ENCODE assay signal across 19 mouse cellular contexts in the genomic region with DNA sequence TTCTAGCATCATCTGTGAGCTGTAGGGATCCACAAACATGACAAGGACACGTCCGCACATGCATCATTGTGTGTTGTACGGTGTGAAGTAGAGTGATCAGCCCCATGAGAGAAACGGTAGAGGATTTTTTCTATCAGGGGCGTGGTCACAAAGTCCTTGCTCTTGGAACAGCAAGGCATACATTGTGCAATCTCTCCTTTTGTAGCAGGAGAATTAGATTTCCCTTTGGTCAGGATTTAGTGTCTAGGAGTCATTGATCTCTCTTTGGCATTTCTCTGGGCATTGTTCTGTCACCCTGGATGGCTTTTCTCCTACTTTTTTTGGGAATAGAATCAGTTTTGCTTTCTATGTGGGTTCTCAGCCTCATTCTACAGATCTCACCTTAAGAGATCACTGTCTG.
"Had no signal": no experiment of that assay in that cellular context is flagged by ENCODE, and none has a peak within 500 bp of the region (broad histone marks: within the 10 kb centered on the region; RNA-seq: fewer than 3 reads in every experiment).

No protein-coding gene starts in this region.

- H3K4me3 ChIP-seq: midbrain, embryonic 10.5 days; midbrain, embryonic 12.5 days; myocyte; neural tube, embryonic 13.5 days; neural tube, embryonic 15.5 days had no signal

- DNase-seq: lung, adult 18-20 months; lung, embryonic 14.5 days; lung, postnatal 10 days; lung, postnatal 4 days; midbrain, embryonic 14.5 days; retina, postnatal 1 day; right cerebral cortex, adult 18-20 months; right cerebral cortex, postnatal 25 days; right cerebral cortex, postnatal 4 days; spleen, adult 18-20 months; thymus, adult 18-20 months; thymus, postnatal 14 days; thymus, postnatal 36 days had no signal

- H3K4me1 ChIP-seq: midbrain, embryonic 10.5 days; midbrain, embryonic 12.5 days; neural tube, embryonic 13.5 days; neural tube, embryonic 15.5 days had no signal

- ATAC-seq: midbrain, embryonic 16.5 days had no signal

- H3K9ac ChIP-seq: lung, embryonic 14.5 days; midbrain, embryonic 12.5 days; neural tube, embryonic 13.5 days; neural tube, embryonic 15.5 days had no signal

- H3K27ac ChIP-seq: midbrain, embryonic 10.5 days; midbrain, embryonic 12.5 days; neural tube, embryonic 13.5 days; neural tube, embryonic 15.5 days had no signal

- H3K36me3 ChIP-seq: midbrain, embryonic 10.5 days; midbrain, embryonic 12.5 days; neural tube, embryonic 13.5 days; neural tube, embryonic 15.5 days had no signal

- H3K9me3 ChIP-seq: midbrain, embryonic 10.5 days; midbrain, embryonic 12.5 days; neural tube, embryonic 13.5 days; neural tube, embryonic 15.5 days had no signal

- H3K4me2 ChIP-seq: lung, embryonic 14.5 days; midbrain, embryonic 12.5 days; neural tube, embryonic 13.5 days; neural tube, embryonic 15.5 days had no signal
